Mouse (Mus musculus) CD8-positive naive resting alpha-beta T cell, adult 2 months (primary cell): ENCODE measurements around the gene Mpc2.

Source experiments
- DNase-seq, 2 experiments: peaks; one replicate each; pipeline ENCODE4 v3.0.0; 2022; ENCODE audit warnings: low read depth in 2 of 2, low spot score in 2 of 2

Mpc2 gene

GRCm38 (mm10) chr1:165503307-165504024 lies 43.0 kb downstream of the Mpc2 start:
- no peak for DNase-seq

- no peak for DNase-seq
Measured at GRCm38 (mm10) chr1:165506303-165506702, 45.9 kb downstream of the Mpc2 start.

GRCm38 (mm10) chr1:165510161-165510560 lies 49.7 kb downstream of the Mpc2 start:
- DNase-seq = no peak

GRCm38 (mm10) chr1:165520716-165521115 lies 60.3 kb downstream of the Mpc2 start:
- no peak for DNase-seq
